Mouse (Mus musculus) Patski (cell line): ENCODE measurements around the gene 2700097O09Rik. TPM values are rescaled to one million over a fixed set of nuclear protein-coding genes. Genes with fewer than 3 reads are reported as not detected.
"Not testable (repeated sequence)": the region's sequence is repeated elsewhere in the genome, so short reads cannot be mapped to it uniquely, and the experiment has no call there.

Experiments used
- ATAC-seq: fragments of 100-300 bp; one replicate; pipeline ENCODE4 v1.8.0; 2021
- CTCF ChIA-PET: fragments of 350-600 bp; sonication (Branson Sonifier 250); formaldehyde crosslinking; loops from one replicate; lab custom pipeline; 2022; ENCODE audit warnings: inconsistent platforms; lab: Charles Lee
- POLR2A ChIA-PET: fragments of 350-600 bp; sonication (Branson Sonifier 250); formaldehyde crosslinking; loops from one replicate; lab custom pipeline; 2022; ENCODE audit warnings: antibody characterized with exemption, inconsistent platforms; lab: Charles Lee
- DNase-seq: peaks from one replicate; pipeline ENCODE4 v3.0.0-alpha.2; 2011; ENCODE audit warnings: low read depth, low spot score
- H3K27me3 ChIP-seq: fragments of 371-371 bp; one replicate; pipeline ENCODE4 v1.5.1; 2021
- CTCF ChIP-seq: fragments of 100-300 bp; IDR thresholded peaks from one replicate; pipeline ENCODE4 v1.5.1; 2021
- in situ Hi-C: fragments of 300-500 bp; cut with MboI; formaldehyde crosslinking; loops from 3 replicates; pipeline ENCODE4 v1.11.1; 2018; ENCODE audit warnings: low pct_unique_long_range_greater_than_20kb, mixed read lengths
- polyA plus RNA-seq: library from polyadenylated mRNA; unstranded; gene quantifications from one replicate; pipeline ENCODE4 v1.2.3, GENCODE M21; 2021

The 2700097O09Rik gene
- polyA plus RNA-seq, 1 experiment from 2014 or later, result 14.3 TPM

DNA sequence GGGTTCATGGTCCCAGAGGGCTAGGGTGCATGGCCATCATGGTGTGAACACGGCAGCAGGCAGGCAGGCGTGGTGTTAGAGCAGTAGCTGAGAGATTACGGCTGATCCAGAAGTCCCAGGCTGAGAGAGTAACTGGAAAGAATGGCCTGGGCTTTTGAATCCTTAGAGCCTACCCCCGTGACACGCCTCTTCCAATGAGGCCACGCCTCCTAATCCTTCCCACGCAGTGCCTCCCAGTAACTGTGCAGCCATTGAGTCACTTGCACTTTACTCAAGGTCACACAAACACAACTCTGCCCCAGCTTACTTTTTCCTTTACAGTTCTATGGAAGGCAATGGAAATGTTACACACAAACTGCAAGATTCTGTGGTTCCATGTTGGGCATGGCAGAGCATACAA lies 73.8 kb downstream of the 2700097O09Rik start:
- ChIA-PET POLR2A (no interaction called here), CTCF (no interaction called here)
- DNase-seq (no peak), ATAC-seq (no peak)
- TF ChIP-seq CTCF, result no peak
- H3K27me3 ChIP-seq, result no peaks in the 10 kb centered on the region
- in situ Hi-C loops, result no loop called here

DNA sequence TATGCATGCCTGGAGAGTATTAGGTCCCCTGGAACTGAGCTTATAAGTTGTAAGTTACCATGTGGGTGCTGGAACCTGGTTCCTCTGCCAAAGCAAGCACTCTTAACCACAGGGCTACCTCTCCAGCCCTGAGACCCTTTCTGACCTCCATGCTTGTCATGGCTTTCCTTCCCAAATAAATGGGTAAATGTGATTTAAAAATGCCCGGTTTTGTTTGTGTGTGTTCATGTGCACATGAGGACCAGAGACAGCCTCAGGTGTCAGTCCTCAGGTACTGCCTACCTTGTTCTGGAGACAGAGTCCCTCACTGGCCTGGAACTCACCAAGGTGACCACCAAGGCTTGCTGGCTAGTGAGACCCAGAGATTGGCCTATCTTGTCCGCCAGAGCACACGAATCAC lies 75.5 kb downstream of the 2700097O09Rik start:
- H3K27me3 ChIP-seq, result no peaks in the 10 kb centered on the region
- ATAC-seq (no peak), DNase-seq (no peak)
- in situ Hi-C loops, result no loop called here
- CTCF ChIA-PET, result no interaction called here
- TF ChIP-seq CTCF, result no peak
- POLR2A ChIA-PET, result no interaction called here

DNA sequence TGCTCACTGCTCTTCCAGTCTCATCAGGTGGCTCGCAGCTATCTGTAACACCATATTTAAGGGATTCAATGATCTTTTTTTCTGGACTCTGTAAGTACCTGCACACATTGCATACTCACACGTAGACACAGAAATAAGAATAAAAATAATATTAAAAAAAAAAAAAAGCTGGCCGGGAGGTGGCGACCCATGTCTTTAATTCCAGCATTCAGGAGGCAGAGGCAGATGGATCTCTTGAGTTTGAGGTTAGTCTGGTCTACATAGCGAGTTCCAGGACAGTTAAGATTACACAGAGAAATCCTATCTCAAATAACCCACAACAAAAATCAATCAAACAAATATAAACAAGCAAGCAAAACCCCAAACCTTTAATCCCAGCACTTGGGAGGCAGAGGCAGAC lies 76.1 kb downstream of the 2700097O09Rik start:
- H3K27me3 ChIP-seq, result no peaks in the 10 kb centered on the region
- no peak for TF ChIP-seq CTCF
- POLR2A ChIA-PET, result no interaction called here
- CTCF ChIA-PET, result no interaction called here
- DNase-seq, result no peak
- no peak for ATAC-seq
- in situ Hi-C loops, result no loop called here

DNA sequence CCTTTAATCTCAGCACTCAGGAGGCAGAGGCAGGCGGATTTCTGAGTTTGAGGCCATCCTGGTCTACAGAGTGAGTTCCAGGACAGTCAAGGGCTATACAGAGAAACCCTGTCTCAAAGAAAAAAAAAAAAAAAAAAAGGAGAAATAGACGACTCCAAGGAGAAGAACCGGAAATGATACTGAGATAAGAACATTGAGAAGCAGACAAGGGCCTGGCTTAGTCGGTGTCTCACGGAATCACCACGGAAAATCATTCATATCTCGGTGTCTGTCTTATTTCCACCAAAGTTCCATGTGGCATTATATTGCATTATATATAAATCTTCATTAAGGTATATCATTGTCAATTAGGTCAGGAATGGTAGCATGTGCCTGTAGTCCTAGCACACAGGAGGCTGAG lies 77.4 kb downstream of the 2700097O09Rik start:
- ATAC-seq, H3K27me3 ChIP-seq, DNase-seq, in situ Hi-C loops, POLR2A ChIA-PET, CTCF ChIA-PET: not testable (repeated sequence)

DNA sequence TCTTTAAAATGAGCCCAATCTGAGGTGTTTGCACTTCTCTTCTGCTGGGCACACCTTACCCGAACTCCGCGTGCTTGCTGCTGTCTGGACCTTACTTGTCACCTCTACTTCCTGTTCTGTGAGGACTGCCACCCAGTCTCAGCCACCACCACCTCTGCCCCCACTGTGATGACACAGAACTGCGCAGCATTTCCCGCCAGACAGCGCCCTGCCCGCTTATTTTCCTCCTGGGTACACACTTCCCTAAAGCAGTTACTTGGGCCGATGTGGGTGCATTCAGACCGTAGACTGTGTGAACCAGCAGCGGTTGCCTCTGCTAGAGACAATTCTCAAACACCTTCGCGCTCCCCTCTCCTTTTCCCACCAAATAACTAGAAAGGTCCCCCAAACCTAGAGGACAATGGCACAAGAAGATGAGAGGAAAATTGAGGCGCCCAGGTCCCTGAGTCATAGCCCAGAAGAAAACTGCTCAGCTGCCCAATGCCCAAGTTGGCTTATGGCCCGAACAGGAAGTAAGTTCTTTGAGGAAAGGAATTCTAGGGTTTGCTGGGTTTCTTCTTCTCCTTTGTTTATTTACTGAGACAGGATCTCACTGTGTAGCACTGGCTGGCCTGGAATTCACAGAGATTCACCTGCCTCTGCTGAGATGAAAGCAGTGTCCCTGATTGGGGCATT lies 80.8 kb downstream of the 2700097O09Rik start:
- ChIA-PET CTCF (no interaction called here), POLR2A (no interaction called here)
- no peak for TF ChIP-seq CTCF
- ATAC-seq, result no peak
- DNase-seq, result no peak
- in situ Hi-C loops, result no loop called here
- no peaks in the 10 kb centered on the region for H3K27me3 ChIP-seq

DNA sequence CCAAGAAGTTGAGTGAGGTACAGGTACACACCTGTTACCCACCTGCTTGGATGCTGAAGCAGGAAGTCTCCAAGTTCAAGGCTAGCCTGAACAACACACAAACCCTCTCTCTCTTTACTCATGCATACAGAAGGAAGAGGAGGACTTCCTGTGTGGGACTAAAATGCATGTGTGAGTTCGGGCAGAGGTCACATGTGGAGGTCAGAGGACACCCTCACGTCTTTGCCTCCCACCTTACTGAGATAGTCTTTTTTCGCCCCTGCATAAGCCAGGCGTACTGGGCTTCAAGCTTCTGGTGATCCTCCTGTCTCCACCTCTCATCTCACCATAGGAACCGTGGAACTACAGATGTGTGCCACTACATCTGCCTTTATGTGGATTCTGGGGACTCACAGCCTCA lies 81.5 kb downstream of the 2700097O09Rik start:
- no peaks in the 10 kb centered on the region for H3K27me3 ChIP-seq
- ChIA-PET CTCF (no interaction called here), POLR2A (no interaction called here)
- ATAC-seq, result no peak
- in situ Hi-C loops, result no loop called here
- DNase-seq, result no peak
- TF ChIP-seq CTCF, result no peak

GRCm38 (mm10) chr12:54996979-54997474 lies 82.9 kb downstream of the 2700097O09Rik start:
- POLR2A ChIA-PET, result no interaction called here
- TF ChIP-seq CTCF, result no peak
- ATAC-seq, result no peak
- CTCF ChIA-PET, result no interaction called here
- in situ Hi-C loops, result no loop called here
- DNase-seq, result no peak
- H3K27me3 ChIP-seq, result no peaks in the 10 kb centered on the region

DNA sequence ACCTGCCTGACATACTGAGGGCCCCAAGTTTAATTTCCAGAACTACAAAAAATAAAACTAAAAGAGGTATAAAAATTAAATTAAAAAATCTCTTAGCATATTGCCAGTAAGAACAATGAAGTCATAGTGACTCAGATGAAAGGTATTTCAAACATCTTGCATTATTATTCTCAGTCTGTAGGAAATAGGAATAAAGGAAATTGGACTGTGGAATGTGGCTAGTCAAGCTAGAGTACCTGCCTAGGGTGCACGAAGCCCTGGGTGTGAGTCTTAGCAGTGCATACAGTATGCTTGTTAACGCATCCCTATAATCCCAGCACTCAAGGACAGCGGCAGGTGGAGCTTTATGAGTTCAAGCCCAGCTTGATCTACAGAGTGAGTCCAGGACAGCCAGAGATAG lies 83.9 kb downstream of the 2700097O09Rik start:
- in situ Hi-C loops, result no loop called here
- TF ChIP-seq CTCF, result no peak
- no peak for DNase-seq
- ATAC-seq, result peak; percentile 87
- ChIA-PET CTCF (no interaction called here), POLR2A (no interaction called here)
- no peaks in the 10 kb centered on the region for H3K27me3 ChIP-seq

Other genes starting within 250 kb of the 2700097O09Rik start
- 223 TPM for gene Cfl2, start 217.2 kb downstream of the 2700097O09Rik start, polyA plus RNA-seq
- 0.36 TPM for gene Gm20403, start 93.6 kb downstream of the 2700097O09Rik start, polyA plus RNA-seq
- gene Baz1a, start 65.8 kb downstream of the 2700097O09Rik start, polyA plus RNA-seq, result 20.4 TPM
- 93.6 TPM for gene Srp54a, start 152 bp upstream of the 2700097O09Rik start, polyA plus RNA-seq
- gene Fam177a, start 44.4 kb upstream of the 2700097O09Rik start, polyA plus RNA-seq, result 12.3 TPM
- gene Srp54b, start 75.0 kb upstream of the 2700097O09Rik start, polyA plus RNA-seq, result 37.6 TPM
- not detected for gene 1700047I17Rik2, start 119.5 kb upstream of the 2700097O09Rik start, polyA plus RNA-seq
- 45.6 TPM for gene Srp54c, start 150.1 kb upstream of the 2700097O09Rik start, polyA plus RNA-seq
- 18.7 TPM for gene 1110008L16Rik, start 219.5 kb upstream of the 2700097O09Rik start, polyA plus RNA-seq
- 20.4 TPM for gene Ppp2r3c, start 222.9 kb upstream of the 2700097O09Rik start, polyA plus RNA-seq